Mouse (Mus musculus) embryo, embryonic 9.5 days (tissue): ENCODE data around the gene Ms4a6d.
A peak's percentile ranks its signal among the peaks of the same experiment; 100 is the strongest.
"Not testable (repeated sequence)": the region's sequence is repeated elsewhere in the genome, so short reads cannot be mapped to it uniquely, and the experiment has no call there.

Experiments used
- DNase-seq: peaks from one replicate; pipeline ENCODE4 v3.0.0-alpha.2; 2017; ENCODE audit errors: extremely low spot score

Gene Ms4a6d

DNA sequence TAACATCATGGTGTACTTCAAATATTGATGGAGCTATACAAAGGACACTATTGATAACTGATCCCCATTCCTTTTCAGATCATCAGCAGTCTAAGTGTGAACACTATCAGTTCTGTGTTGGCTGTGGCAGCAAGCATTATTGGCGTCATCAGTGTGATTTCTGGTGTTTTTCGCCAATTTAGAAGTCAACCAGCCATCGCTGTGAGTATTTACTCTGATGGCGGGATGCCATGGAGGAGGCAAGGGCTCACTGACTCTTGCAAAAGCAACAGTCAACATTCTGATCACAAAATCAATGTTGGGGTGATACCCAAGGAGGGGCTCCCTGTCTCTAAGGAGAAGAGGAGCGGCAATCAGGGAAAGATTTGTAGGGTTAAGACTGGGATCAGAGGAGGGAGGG is 49.9 kb downstream of the Ms4a6d start:
- DNase-seq, result no peak

DNA sequence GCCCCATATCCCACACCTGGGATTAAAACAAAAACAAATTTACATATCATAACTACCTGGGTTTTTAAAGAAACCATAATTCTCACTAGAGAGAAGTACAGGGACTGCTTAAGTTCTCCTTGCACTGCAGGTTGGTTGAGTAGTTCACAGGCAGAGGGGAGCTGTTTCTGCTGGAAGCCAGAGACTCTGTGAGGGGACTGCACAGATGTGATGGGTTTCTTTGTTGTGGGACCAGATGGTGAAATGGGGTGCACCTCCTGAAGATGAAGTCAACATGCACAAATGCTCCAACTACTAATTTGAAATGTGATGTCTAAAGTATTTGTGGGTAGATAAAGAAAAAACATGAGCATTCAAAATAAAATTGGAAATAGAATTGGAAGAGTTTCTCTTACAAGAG is 56.7 kb downstream of the Ms4a6d start:
- no peak for DNase-seq

DNA sequence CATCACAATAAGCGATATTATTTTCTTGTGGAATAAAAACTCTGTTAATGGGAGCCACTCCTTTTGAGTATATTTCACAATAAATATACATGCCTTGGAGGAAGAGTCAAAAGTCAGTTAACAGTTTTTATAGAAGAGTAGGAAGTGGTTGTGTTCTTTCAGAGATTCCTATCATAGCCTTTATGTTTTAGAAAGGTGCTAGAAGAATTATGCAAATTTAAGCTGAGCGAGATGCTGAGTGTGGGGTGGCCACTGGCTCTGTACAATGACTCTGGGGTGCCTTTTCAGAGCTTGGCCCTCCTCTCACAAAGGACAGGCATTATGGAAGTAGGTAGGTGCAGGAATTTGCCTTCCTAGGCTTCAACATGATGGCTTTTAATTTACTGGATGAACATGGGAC is 60.3 kb downstream of the Ms4a6d start:
- DNase-seq, result not testable (repeated sequence)

DNA sequence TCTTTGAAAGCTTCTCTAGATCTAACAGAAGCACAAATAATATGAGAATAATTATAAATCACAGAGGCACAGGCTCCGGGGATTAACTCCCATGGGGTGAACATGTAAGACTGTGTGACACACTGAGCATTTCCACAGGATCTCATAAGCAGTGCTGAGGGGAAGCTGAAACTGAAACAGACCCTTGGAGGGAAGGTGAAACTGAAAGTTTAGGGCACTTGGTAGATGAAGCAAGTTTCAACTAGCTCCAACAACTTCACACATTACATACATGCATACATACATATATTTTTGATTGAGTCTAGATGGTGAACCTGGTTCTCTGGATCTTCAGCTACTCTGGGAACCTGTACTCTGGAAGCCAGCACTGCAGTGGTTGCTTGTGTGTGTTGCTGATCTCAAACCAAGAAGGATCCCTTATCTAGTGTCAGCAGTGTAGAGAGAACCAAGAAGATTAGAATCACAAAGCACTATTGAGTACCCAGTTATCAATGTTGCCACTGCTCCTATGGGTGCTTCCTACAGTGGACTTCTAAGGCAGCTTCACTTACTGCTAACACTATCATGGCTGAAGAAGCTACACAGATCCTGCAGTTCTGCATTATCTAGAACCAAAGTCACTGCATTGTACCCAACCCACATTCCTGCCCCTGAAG is 64.4 kb downstream of the Ms4a6d start:
- not testable (repeated sequence) for DNase-seq

DNA sequence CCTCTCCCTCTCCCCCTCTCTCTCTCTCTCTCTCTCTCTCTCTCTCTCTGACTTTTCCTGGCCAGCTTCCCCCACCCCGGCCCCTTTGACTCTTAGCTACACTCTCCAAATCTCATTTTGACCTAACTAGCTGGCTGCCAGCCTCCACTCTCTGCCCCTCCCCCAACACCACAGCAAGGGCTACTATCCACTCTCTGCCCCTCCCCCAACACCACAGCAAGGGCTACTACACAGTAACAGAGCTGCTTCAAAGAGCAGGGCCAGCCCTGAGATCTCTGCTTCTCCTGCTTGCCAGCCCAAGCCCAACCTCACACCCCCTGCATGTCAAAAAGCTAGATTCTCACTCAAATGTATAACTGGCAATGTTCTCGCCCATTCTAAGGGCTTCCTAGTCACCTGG is 67.3 kb downstream of the Ms4a6d start:
- DNase-seq, result peak; percentile 49
